Mouse (Mus musculus) brain, embryonic 14.5 days (tissue): ENCODE measurements around the gene Serpina6. TPM values are rescaled to one million over a fixed set of nuclear protein-coding genes. Genes with fewer than 3 reads are reported as not detected.

ENCODE experiments used
- DNase-seq: peaks from one replicate; pipeline ENCODE4 v3.0.0-alpha.2; 2011; ENCODE audit warnings: low read depth
- CTCF ChIP-seq: fragments of 200-500 bp; IDR thresholded peaks from 2 replicates; pipeline ENCODE4 v1.5.1; 2012; ENCODE audit warnings: inconsistent platforms, mild to moderate bottlenecking, moderate library complexity, borderline replicate concordance; ENCODE audit not compliant: insufficient read depth, insufficient read length; ENCODE audit errors: extremely low read depth
- POLR2A ChIP-seq: fragments of 200-500 bp; IDR thresholded peaks from 2 replicates; pipeline ENCODE4 v1.6.1; 2012; ENCODE audit warnings: mild to moderate bottlenecking, inconsistent platforms, borderline replicate concordance; ENCODE audit not compliant: poor library complexity, insufficient read depth, insufficient read length, severe bottlenecking; ENCODE audit errors: extremely low read depth
- polyA plus RNA-seq: library from polyadenylated mRNA; depleted of rRNA; stranded (reverse); fragments of >200 nt; gene quantifications from 2 replicates; pipeline ENCODE4 v1.2.3, GENCODE M21; 2012; rRNA removed

Serpina6 gene
- polyA plus RNA-seq, 1 experiment = 0.26 TPM

GRCm38 (mm10) chr12:103643818-103644217, 13.2 kb downstream of the Serpina6 start:
- no peak for DNase-seq
- no peak for TF ChIP-seq CTCF
- no peak for TF ChIP-seq POLR2A

- TF ChIP-seq CTCF (peak; percentile 91), POLR2A (no peak)
- peak; percentile 74 for DNase-seq
These were observed 13.7 kb downstream of the Serpina6 start for GRCm38 (mm10) chr12:103643336-103643735.

GRCm38 (mm10) chr12:103635846-103636245, 21.2 kb downstream of the Serpina6 start:
- TF ChIP-seq POLR2A (no peak), CTCF (no peak)
- no peak for DNase-seq

DNA sequence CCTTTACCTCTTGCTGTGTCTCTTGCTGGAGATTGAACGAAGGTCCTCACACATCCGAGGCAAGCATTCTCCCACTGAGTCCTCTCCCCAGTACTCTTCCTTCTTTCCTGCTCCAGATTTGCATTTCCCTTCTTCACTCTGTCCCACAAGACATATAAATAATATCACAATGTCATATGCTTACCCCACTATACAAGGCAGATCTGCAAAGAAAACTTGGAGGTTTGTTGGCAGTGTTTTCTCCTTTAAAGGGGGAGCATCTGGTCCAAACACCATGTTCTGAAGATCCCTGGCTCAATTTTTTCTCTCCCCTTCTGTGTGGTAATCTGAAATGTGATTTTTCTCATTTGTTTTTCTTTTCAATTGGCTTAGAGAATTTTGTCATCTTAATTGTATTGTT, 22.6 kb downstream of the Serpina6 start:
- TF ChIP-seq POLR2A = no peak
- TF ChIP-seq CTCF = no peak
- peak; percentile 1 for DNase-seq

DNA sequence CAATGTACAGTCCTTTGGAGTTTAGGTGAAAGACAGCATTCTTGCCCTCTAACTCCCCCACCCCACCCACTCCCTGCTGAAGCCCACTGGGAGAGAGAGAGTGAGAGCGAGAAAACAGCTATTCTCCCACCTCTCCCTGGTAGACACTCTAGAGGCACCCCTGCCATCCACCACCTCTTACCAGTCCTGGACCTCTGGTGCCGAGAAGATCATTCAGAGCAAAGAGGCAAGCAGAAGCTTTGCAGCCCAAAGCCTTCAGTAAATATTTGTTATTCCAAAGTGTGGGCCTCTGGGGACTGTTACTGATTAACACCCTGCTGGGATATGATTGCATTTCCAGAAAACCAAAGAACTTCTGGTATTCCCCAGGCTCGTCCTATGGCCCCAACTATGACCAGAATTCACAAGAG, 25.8 kb downstream of the Serpina6 start, which contains the start of gene Serpina10:
Gene Serpina10 (minus strand): TSS at position 242 of the 410 bp plus-strand sequence.
- TF ChIP-seq CTCF = no peak
- no peak for TF ChIP-seq POLR2A
- DNase-seq = no peak

- no peak for TF ChIP-seq POLR2A
- TF ChIP-seq CTCF = no peak
- DNase-seq = no peak
These were observed 40.2 kb downstream of the Serpina6 start for GRCm38 (mm10) chr12:103616860-103617261.

DNA sequence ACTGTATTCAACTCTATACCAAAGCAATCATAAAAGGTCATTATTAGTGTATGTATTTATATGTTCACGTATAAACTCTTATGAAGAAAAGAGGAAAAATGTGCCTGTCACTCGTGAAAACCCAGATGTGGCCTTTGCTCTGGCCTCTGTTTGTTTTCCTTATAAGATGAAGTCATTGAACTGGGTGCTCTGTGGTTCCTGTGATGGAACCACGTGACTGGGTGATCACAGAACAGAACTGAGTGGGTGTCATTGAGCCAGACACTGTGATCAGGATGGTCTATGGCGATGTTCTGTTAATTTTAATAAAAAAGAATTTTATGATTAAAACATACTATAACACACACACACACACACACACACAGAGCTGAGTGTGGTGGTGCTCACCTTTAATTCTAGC, 41.3 kb downstream of the Serpina6 start:
- TF ChIP-seq CTCF (no peak), POLR2A (no peak)
- no peak for DNase-seq

DNA sequence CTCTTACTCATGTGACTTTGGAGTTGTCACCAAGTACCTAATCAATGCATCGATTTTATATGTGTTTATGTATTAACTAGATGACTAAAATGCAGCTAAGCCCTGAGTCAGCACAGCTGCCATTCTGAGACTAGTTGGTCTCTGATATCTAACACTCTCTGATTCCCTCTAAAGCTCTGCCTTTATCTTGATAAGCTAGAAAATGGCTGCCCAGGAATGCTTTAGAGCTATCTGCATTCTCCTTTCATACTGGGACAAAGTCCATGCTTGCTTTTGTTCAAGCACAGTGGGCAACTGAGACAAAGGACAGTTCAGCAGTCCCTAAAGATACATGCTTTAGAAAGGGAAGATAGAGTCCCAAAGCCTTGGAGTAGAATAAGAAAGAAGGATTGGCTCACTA, 41.9 kb downstream of the Serpina6 start:
- TF ChIP-seq POLR2A = no peak

DNA sequence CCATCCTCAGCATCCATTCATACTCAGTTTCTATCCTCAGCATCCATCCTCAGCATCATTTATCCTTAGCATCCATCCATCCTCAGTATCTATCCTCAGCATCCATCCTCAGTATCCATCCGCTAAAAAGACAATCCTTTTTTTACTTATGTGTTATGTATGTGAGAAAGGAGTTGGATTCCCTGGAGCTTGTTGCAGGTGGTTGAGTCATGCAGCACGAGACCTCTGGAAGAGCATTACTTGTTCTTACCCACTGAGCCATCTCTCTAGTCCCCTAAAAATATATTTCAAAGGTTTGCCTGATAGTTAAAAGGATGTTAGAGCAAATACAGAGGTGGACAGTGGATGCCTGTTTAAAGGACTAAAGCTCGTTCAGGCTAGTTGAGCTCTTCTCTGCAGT, 55.2 kb downstream of the Serpina6 start:
- DNase-seq = no peak
- TF ChIP-seq POLR2A (no peak), CTCF (no peak)

More for the DNA sequence above, 41.9 kb downstream of the Serpina6 start:
- no peak for DNase-seq

DNA sequence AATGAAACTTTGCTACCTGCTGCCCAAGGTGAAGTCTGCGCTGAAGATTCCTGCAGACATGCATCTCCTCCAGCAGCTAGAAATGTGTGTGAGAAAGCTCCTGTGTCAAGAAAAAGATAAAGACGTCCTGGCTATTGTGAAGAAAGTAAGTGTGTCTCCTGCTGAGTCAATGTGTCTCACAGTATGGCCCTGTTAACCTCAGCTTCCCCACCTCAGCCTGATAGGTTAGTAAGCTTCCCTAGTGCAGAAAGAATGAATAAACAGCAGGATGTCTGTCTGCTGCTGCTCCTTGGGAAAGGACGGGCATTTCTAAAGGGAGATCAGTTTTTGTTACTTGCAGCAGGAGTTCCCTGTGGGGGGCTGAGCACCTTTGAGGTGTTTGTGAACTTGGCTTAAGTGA, 56.6 kb downstream of the Serpina6 start:
- TF ChIP-seq CTCF = no peak
- TF ChIP-seq POLR2A = no peak
- DNase-seq = no peak

DNA sequence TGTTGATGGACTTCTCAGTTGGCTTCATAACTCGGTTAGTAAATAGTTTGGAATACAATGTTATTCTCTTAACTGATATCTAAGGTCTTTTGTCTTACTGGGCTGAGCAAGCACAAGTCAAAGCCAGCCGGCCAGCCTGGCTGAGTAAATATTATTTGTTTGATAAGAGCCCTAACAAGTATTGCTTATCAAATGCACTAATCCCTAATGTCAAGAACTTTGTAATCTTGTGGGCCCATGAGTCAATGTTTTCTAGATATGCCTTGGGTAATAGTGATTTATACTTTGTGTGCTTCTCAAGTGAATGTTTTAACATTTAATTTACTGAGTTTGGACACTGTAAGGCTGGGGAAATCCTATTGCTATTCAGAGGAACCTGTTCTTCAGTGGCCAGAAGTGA, 58.6 kb downstream of the Serpina6 start:
- no peak for DNase-seq
- TF ChIP-seq CTCF = no peak
- TF ChIP-seq POLR2A = no peak

Other genes starting within 250 kb of the Serpina6 start
- 2.1 and 3.6 TPM in 2 replicates for gene 9330161L09Rik, start 249.4 kb downstream of the Serpina6 start, polyA plus RNA-seq
- gene Ddx24, start 231.4 kb downstream of the Serpina6 start, polyA plus RNA-seq = 65.2 and 82.8 TPM in 2 replicates
- 10.6 and 11.2 TPM in 2 replicates for gene Ifi27, start 223.0 kb downstream of the Serpina6 start, polyA plus RNA-seq
- 5.1 and 7.3 TPM in 2 replicates for gene Ifi27l2a, start 213.5 kb downstream of the Serpina6 start, polyA plus RNA-seq
- gene Ifi27l2b, start 200.0 kb downstream of the Serpina6 start, polyA plus RNA-seq = not detected in 2 replicates
- gene Ppp4r4, start 124.9 kb downstream of the Serpina6 start, polyA plus RNA-seq = 3.6 and 3.7 TPM in 2 replicates
- not detected in 2 replicates for gene Serpina10, start 25.8 kb downstream of the Serpina6 start, polyA plus RNA-seq
- gene Serpina16, start 18.9 kb upstream of the Serpina6 start, polyA plus RNA-seq = not detected in 2 replicates
- not detected in 2 replicates for gene Serpina1f, start 38.3 kb upstream of the Serpina6 start, polyA plus RNA-seq
- gene Serpina1d, start 116.4 kb upstream of the Serpina6 start, polyA plus RNA-seq = not detected in 2 replicates
- 0.14 and 0.20 TPM in 2 replicates for gene Serpina1b, start 173.2 kb upstream of the Serpina6 start, polyA plus RNA-seq
- gene Serpina1a, start 206.3 kb upstream of the Serpina6 start, polyA plus RNA-seq = 0.12 TPM in 1 of 2 replicates, not detected in the other
- gene Serpina1c, start 247.7 kb upstream of the Serpina6 start, polyA plus RNA-seq = 0.45 TPM in 1 of 2 replicates, not detected in the other